Mouse (Mus musculus) 3T3-L1 (cell line): ENCODE data around the gene Arl11.

Source experiments
- DNase-seq: peaks from one replicate; pipeline ENCODE4 v3.0.0-alpha.2; 2015; ENCODE audit warnings: low read depth, low spot score

The Arl11 gene

DNA sequence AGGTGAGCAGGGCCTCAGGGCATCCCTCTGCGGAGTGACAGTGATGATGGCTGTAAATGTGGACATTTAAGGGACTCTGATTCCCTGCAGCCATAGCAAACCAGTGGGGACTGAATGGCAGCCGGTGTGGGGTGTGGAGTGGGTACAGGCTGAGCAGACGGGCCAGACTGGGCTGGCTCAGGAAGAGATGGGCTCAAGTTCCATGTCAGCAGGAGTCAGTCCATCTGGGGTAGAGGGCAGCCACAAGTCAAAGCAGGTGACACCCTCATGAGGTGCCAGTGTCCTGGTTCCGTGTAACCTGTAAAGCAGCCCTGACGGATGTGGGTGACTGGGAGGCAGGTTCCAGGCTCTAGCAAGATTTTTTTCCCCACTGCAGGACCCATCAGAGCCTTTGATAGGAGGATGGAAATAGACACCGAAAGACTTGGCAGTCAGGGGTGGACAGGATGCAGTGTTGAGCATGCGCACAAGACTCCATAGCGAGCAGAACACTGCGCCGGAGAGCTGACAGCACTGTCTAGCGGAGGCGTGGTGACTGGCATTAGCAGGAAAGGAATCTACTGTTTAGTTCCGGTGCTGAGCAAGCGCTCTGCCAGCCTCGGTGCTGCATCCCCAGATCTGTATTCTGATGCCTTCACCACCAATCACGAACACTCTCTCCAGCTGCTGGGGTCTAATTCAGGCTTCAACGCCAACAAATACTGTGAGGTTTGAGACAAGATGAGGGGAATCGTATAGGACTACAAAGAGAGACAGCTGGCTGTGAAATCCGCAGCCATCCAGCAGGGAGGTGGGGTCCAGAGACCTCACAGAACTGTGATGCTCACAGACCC, 18.3 kb downstream of the Arl11 start:
- no peak for DNase-seq

DNA sequence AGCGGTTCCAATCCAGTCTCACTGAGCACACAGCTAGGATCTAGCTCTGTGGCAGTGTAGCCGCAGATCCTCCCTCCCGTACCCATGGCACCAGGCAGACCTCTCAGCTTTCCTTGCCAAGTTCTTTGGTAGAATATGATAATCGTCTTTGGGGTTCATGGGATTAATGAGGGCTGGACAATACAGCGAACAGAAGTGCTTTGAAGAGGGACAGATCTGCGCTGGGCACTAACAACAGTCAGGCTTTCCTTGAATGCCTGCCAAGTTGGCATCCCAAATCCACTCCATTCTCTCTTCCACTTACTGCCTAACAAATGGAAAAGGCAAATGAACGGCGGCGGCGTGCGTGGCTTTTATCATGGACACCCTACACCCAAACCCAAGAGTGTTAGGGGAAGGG, 21.0 kb downstream of the Arl11 start:
- DNase-seq: no peak

DNA sequence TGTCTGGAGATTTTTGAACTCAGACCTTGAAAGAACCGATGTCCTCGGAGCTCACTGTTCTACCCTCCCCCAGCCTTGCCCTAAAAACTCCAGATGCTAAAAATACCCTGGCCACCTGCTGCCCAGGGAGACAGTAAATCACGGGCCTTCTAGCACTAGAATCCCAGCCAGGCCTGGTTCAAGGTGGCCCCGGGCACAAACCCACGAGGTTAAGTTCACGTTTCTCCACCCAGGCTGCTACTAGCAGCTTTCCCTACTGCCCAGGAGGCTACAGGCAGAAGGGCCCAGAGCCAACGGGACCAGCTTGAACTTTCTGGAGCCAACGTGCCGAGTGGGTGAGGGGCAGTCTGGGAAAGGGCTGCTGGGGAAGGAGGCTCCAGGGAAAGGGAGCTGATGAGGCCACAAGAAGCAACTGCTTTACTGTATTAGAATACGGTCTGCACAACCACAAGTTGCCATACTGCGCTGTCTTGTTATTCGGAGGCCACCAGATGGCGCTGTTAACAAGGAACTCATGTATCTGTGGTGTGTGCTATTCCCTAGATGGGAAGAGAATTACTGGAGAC, 21.5 kb downstream of the Arl11 start:
- peak; percentile 91 for DNase-seq

DNA sequence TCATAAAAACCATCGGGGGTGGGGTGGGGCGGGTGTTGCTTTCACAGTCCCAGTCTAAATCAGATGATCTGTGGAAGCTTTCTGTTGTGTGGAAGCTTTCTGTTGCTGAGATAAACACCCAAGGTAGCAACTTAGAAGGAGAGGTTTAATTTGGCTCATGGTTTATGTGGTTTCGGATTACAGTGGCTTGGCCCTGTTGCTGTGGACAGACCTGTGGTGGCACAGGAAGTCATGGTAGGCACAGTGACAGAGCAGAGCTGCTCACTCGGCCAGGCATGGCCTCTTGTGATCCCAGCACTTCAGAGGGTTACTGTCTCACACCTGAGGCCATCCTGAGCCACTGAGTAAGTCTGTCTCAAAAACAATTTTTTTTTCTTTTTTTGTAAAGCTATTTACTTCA, 29.8 kb downstream of the Arl11 start:
- peak; percentile 17 for DNase-seq

DNA sequence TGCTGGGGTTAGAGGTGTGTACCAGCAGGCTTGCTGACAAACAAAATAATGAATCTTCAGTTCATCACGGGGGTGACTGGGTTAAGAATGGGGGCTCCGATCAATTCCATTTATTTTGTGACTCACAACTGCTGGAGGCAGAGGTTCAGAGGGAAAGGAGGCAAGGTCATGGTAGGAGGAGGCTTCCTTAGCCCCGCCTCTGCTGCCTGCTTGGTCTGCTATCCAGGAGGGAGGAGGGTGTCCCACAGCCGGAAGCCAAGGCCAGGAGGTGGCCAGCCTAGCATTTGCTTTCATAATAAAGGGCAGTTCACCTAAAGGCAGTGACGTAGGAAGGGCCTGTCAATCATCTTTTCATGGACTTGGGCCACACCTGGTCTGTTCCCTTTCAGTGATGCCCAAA, 35.0 kb downstream of the Arl11 start:
- no peak for DNase-seq

DNA sequence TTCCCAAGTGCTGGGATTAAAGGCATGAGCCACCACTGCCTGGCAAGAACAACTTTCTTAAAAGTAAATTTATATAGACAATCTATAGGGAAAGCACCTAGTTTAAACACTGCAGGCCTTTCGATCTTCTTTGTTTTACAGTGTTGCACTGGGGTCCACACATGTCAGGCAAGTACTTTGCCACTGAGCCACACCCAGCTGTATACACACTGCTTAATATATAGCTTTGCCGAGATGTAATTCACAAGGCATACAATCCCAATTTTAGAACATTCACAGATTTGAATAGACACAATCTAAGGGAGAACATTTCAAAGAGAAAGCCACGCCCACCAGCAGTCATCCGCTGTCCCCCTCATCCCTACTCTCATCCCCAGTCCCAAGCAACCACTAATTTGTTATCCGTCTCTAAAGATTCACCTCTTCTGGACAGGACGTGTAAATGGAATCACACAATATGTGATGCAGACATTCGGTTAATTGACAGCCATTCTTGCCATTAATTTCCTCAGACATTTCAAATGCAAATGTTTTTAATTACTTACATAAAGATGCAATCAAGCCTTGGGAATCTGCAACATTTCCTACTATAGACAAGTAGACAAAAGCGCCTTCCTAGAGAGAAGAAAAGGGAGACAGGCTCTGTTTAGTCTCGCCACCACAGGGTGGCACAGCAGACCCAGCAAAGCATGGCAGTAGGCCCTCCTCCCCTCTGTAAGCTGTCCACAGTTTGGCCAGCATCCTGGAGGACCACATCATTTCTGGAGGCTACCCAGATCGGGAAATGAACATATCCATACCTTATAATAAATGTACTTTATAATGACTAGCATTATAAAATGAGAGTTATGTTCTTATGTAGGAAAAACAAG, 37.5 kb downstream of the Arl11 start:
- DNase-seq: peak; percentile 12

DNA sequence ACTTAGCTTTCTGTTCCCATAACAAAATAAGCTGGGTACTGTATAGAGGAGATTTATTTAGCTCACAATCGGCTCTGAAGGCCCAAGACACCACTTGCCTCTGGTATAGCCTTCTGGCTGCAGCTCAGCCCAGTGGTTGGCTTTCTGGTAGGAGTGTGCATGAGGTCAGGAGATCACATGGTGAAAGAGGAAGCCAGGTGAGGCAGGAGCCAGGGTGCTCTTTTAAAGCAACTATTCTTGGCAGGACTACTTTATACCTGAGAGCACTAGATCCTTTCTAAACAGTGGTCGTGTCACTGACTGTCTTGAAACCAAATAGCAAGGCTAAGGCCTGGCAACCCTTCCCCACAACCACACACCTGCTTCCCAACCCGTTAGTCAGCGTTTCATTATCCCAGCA, 40.3 kb downstream of the Arl11 start:
- no peak for DNase-seq

DNA sequence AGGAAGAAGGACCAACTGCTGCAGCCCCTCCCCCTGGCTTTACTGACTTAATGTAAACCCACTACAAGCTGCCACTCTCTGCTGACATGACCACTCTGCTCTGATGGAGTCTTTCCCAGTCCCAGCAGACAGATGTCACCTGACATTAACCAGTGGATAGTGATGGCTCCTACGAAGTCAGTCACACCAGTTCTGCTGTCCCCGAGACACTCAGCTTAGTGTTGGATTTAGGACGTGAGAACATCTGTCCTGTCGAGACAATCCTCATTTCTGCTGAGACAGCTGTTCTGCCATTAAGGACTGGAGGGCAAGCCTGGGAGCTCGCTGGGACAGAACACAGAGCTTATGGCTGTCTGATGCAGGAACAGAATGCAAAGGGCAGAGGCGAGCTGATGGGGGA, 41.3 kb downstream of the Arl11 start:
- no peak for DNase-seq

DNA sequence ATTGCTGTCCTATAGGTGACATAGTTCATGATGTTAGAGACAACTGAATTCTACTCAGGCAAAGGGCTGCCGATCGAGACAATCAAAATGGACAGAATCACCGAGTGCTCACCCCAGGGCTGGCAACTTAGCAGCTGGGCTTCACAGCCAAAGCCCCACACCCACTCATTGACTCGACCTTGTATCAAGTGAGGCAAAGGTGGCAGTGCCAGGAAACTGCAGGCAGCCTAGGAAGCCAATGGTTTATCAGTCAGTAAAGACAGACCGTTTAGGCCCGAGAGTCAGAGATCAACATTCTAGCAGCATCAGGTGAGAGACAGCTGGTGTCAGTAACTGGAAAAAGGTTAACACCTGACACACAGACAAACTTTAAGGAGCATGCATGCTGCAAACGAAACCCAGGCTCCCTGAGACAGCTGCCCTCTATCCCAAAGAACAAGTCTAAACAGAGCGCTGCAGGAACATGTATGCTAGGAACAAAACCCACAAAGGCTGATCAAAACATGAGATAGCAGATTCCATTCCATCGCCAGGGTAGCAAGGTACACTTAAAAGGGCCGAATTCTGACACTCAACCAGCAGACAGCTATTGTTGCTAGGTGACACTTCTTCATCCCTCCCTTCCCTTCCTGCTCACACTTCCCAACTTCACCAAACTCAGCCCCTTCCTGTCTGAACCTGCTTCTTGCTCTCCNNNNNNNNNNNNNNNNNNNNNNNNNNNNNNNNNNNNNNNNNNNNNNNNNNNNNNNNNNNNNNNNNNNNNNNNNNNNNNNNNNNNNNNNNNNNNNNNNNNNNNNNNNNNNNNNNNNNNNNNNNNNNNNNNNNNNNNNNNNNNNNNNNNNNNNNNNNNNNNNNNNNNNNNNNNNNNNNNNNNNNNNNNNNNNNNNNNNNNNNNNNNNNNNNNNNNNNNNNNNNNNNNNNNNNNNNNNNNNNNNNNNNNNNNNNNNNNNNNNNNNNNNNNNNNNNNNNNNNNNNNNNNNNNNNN, 45.0 kb downstream of the Arl11 start:
- no peak for DNase-seq

DNA sequence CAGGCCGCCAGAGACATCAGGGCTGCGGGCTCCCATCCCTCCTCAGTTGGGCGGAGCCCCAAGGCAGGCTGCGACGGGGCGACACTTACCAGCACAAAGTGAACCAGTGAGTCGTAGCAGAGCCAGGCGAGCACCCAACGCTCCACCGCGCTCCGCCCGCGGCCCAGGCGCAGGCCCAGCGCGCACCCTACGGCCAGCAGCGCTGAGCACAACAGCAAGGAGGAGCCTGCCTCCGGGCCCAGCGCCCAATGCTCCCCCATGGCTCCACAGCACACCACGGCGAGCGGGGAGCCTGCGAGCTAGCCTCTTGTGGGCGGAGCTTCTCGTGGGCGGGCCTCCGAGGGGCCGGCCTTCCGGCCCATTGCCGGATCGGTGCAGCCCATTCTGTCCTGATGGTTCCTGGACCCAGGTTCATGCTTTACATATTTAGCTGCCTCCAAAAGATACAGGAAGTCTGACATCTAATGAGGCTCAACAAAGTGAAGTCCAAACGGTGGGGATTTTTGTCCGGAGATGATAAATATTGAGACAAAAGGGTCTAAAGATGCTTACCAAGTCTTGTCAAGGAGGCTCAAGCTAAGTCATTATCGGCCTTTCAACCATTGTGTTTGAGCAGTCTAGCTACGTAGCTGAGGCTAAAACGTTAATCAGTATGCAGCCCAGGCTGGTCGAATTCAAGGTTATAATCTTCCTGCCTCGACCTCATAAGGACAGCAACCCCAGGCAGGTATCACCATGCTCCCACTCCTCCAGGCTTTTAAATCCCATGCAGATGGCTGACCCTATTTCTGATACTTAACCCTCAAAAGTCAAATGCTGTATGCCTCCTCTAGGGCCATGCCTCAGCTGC, 50.8 kb downstream of the Arl11 start, which contains the start of gene Ebpl:
TSS of gene Ebpl (minus strand) at position 309 of the 850 bp plus-strand sequence.
- DNase-seq: peak; percentile 95

DNA sequence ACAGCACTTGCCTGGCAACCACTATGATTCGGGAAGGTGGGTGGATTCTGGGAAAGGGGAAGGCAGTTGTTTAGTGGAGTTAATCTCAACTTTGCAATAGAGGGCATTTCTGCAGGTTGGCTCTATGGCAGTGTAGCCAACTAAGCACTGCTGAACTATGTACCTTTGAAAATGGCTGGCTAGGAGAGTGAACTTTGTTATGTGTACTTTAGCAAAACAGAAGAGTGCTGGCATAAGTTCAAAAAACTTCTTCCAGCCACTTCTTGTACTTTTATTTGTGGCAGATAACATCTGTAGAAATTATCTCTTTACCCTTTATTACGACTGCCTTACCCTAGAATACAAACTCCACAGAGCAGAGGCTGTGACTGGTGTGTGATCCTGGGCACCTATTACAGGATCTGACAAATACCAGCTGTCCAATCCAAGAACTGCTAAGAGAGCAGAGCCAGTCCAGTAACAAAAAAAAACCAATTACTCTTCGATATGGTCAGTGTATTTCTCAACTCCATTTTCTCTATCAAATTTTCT, 51.5 kb downstream of the Arl11 start:
- DNase-seq: peak; percentile 27
